In genomic region chr1:176712436-176712835, GRCm38 (mm10) we compare ENCODE assay signal across 9 mouse cellular contexts.
DNase-seq lines count a peak whose midpoint lies in the region; ATAC-seq and TF ChIP-seq lines count a peak whose summit lies in the region.
"Had no signal": no experiment of that assay in that cellular context is flagged by ENCODE, and none has a peak within 500 bp of the region (broad histone marks: within the 10 kb centered on the region; RNA-seq: fewer than 3 reads in every experiment).

No protein-coding gene starts in this region.

- peak; percentile 87 for TF ChIP-seq CTCF in layer of hippocampus, adult 2 months (conservative IDR thresholded peaks at IDR 0.05)
- peak; percentile 63 for TF ChIP-seq CTCF in forebrain, postnatal 0 days (IDR thresholded peaks at IDR 0.05; ENCODE audit: low read depth)

- no peak overlapping the region for H3K4me2 ChIP-seq in forebrain, postnatal 0 days (ENCODE audit: low read depth)
- H3K4me2 ChIP-seq: heart, embryonic 13.5 days had no signal

- H3K4me1 ChIP-seq in forebrain, postnatal 0 days (ENCODE audit: insufficient read depth), result no peaks in the 10 kb centered on the region
- H3K4me1 ChIP-seq: heart, embryonic 13.5 days had no signal

- no peak for ATAC-seq in forebrain, postnatal 0 days

- peak; percentile 25 for DNase-seq in adrenal gland, adult 2 months
- no peak for DNase-seq in adrenal gland, postnatal 4 days (ENCODE audit: low spot score in 2 of 2)
- DNase-seq in layer of hippocampus, adult 2 months (ENCODE audit: low spot score in 2 of 2), result no peak
- no peak for DNase-seq in layer of hippocampus, postnatal 36 days
- peak; percentile 70 for DNase-seq in R1 (ENCODE audit: low read depth, low spot score)
- DNase-seq in forebrain, postnatal 0 days, result peak; percentile 61
- DNase-seq in lung, postnatal 36 days, result peak; percentile 75
- DNase-seq in right cerebral cortex, postnatal 10 days (ENCODE audit: low spot score in 2 of 2), result no peak

- H3K27me3 ChIP-seq in forebrain, postnatal 0 days (ENCODE audit: insufficient read depth, low read length), result no peaks in the 10 kb centered on the region
- H3K27me3 ChIP-seq: heart, embryonic 13.5 days had no signal

- no peak overlapping the region for H3K27ac ChIP-seq in layer of hippocampus, adult 2 months
- H3K27ac ChIP-seq in forebrain, postnatal 0 days (ENCODE audit: low read depth, low read length), result no peak overlapping the region
- H3K27ac ChIP-seq: heart, embryonic 13.5 days had no signal

- H3K9ac ChIP-seq in forebrain, postnatal 0 days, result no peak overlapping the region
- H3K9ac ChIP-seq: heart, embryonic 13.5 days had no signal

- 47% methylated on average over 2 of the region's 2 CpGs for WGBS in forebrain, postnatal 0 days

- no peaks in the 10 kb centered on the region for H3K9me3 ChIP-seq in forebrain, postnatal 0 days (ENCODE audit: low read length)
- H3K9me3 ChIP-seq: heart, embryonic 13.5 days had no signal

- no peaks in the 10 kb centered on the region for H3K36me3 ChIP-seq in forebrain, postnatal 0 days (ENCODE audit: insufficient read depth)
- H3K36me3 ChIP-seq: heart, embryonic 13.5 days had no signal

- no peak overlapping the region for H3K4me3 ChIP-seq in layer of hippocampus, adult 2 months
- no peak overlapping the region for H3K4me3 ChIP-seq in forebrain, postnatal 0 days (ENCODE audit: low read depth, low read length)
- H3K4me3 ChIP-seq: heart, embryonic 13.5 days had no signal

Comparison
In these comparisons a context has a peak if more than half of its experiments do, and no peak if none do; other contexts are left out.
1. DNase-seq: peak in adrenal gland, adult 2 months (single experiment), R1 (single experiment), forebrain, postnatal 0 days (single experiment) and lung, postnatal 36 days (single experiment); none in adrenal gland, postnatal 4 days (0 of 2), layer of hippocampus, adult 2 months (0 of 2), layer of hippocampus, postnatal 36 days (0 of 2) and right cerebral cortex, postnatal 10 days (0 of 2).